Mouse (Mus musculus) liver, postnatal 0 days (tissue): Measurements from ENCODE around the gene Onecut3. TPM values are rescaled to one million over a fixed set of nuclear protein-coding genes. Genes with fewer than 3 reads are reported as not detected.
A peak's percentile ranks its signal among the peaks of the same experiment; 100 is the strongest.

Source experiments
- ATAC-seq: fragments of 200-750 bp; cut with Nextera tagmentation; 2 replicates; pipeline ENCODE4 v1.8.0; 2017; ENCODE audit warnings: mild to moderate bottlenecking, moderate library complexity
- DNase-seq: peaks from one replicate; pipeline ENCODE4 v3.0.0-alpha.2; 2016
- H3K27ac ChIP-seq: fragments of 300-500 bp; sonication (generic); 2 replicates; pipeline ENCODE4 v1.5.1; 2014; ENCODE audit warnings: antibody characterized with exemption, moderate library complexity, mild to moderate bottlenecking, low read depth
- H3K27me3 ChIP-seq: fragments of 300-500 bp; sonication (generic); 2 replicates; pipeline ENCODE4 v1.6.1; 2014; ENCODE audit warnings: low read length, control low read depth, mixed read lengths; ENCODE audit not compliant: insufficient read depth
- H3K36me3 ChIP-seq: fragments of 300-500 bp; sonication (generic); replicated peaks from 2 replicates; pipeline ENCODE4 v1.6.1; 2014; ENCODE audit warnings: mild to moderate bottlenecking, control low read depth, low read length, moderate library complexity, mixed read lengths; ENCODE audit not compliant: insufficient read depth
- H3K4me1 ChIP-seq: fragments of 300-500 bp; sonication (generic); 2 replicates; pipeline ENCODE4 v1.6.1; 2014; ENCODE audit warnings: antibody characterized with exemption, mild to moderate bottlenecking, control low read depth; ENCODE audit not compliant: insufficient read depth
- H3K4me2 ChIP-seq: fragments of 300-500 bp; sonication (generic); 2 replicates; pipeline ENCODE4 v1.6.1; 2014; ENCODE audit warnings: low read depth, mild to moderate bottlenecking, low read length, moderate library complexity, mixed read lengths
- H3K4me3 ChIP-seq: fragments of 300-500 bp; sonication (generic); 2 replicates; pipeline ENCODE4 v1.5.1; 2014; ENCODE audit warnings: low read depth, low read length
- H3K9ac ChIP-seq: fragments of 300-500 bp; sonication (generic); replicated peaks from 2 replicates; pipeline ENCODE4 v1.6.1; 2014; ENCODE audit warnings: mild to moderate bottlenecking, moderate library complexity
- H3K9me3 ChIP-seq: fragments of 300-500 bp; sonication (generic); 2 replicates; pipeline ENCODE4 v1.6.1; 2016; ENCODE audit warnings: mild to moderate bottlenecking, control low read depth, low read length, mixed read lengths
- CTCF ChIP-seq: sonication (generic); IDR thresholded peaks from 2 replicates; pipeline ENCODE4 v1.5.1; 2016; ENCODE audit warnings: antibody characterized with exemption, low read depth
- EP300 ChIP-seq: IDR thresholded peaks from 2 replicates; pipeline ENCODE4 v1.6.1; 2016; ENCODE audit warnings: antibody characterized with exemption, low read depth, mild to moderate bottlenecking
- WGBS: fragments of 180-500 bp; shearing (Covaris S2); extraction: QIAGEN DNeasy Blood & Tissue Kit; methylation state at CpG from one replicate; pipeline ENCODE4 v1.1.7; 2014; ENCODE audit not compliant: insufficient replicate concordance; 5-methylcytosine and 5-hydroxymethylcytosine counted together
- polyA plus RNA-seq: library from polyadenylated mRNA; unstranded; fragments of >200 nt; fragmentation: Nextera tagmentation; extraction: Ambion mirVana; gene quantifications from 2 replicates; pipeline ENCODE4 v1.2.1, GENCODE M21; 2015

The Onecut3 gene
- polyA plus RNA-seq, 1 experiment from 2014 or later = not detected

DNA sequence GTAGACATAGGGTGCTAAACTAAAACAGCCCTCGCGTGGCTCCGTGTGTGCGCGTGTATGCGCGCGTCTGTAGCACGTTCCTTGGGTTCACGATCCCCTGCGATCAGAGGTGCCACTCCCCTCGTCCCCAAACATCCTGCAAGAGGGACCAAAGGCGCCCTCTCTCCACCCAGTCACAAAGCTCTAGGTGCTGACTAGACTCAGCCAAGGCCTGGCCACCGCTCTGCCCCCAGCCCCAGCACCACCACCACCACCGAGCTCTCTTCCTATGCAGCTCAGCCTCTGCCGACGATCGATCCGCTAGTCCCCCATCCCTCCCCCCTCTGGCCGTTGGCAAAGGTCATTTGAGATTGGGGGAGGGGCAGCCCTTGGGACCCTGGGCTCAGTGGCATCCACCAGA lies 1.8 kb downstream of the Onecut3 start:
- no peak overlapping the region for H3K9ac ChIP-seq
- H3K27me3 ChIP-seq = peaks cover 97% of the 10 kb centered on the region
- no peak overlapping the region for H3K27ac ChIP-seq
- DNase-seq = no peak
- no peaks in the 10 kb centered on the region for H3K9me3 ChIP-seq
- no peaks in the 10 kb centered on the region for H3K36me3 ChIP-seq
- TF ChIP-seq CTCF (no peak), EP300 (no peak)
- no peak overlapping the region for H3K4me3 ChIP-seq
- 2% methylated on average over 19 of the region's 20 CpGs for WGBS
- H3K4me1 ChIP-seq = peaks cover 10% of the 10 kb centered on the region
- H3K4me2 ChIP-seq = 0 out of 2 replicates have a peak overlapping the region, but pooled peaks have one; percentile 15
- ATAC-seq = no peak

DNA sequence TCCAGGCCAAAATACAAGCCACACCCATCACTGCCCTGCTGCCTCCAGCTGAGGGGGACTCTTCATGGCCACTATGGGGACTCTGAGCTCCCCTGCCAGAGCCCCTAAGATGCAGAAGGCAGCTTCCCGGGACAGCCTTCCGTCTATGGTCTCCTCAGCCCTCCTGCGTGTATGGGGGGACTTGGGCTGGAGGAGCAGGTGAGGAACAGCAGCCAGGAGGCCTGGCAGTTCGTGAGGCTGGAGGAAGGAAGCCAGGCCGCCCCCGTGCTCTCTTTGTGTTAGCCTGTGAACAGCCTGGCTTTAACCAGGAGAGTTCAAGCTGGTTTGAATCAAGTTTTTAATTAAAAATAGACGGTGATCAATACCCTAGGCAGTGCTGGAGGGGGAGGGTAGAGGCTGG lies 7.7 kb downstream of the Onecut3 start:
- H3K27me3 ChIP-seq = peaks cover 86% of the 10 kb centered on the region
- 10% methylated on average over 7 of the region's 7 CpGs for WGBS
- H3K36me3 ChIP-seq = no peaks in the 10 kb centered on the region
- no peaks in the 10 kb centered on the region for H3K4me1 ChIP-seq
- H3K27ac ChIP-seq = no peak overlapping the region
- H3K9me3 ChIP-seq = no peaks in the 10 kb centered on the region
- no peak for DNase-seq
- no peak overlapping the region for H3K9ac ChIP-seq
- no peak overlapping the region for H3K4me3 ChIP-seq
- H3K4me2 ChIP-seq = no peak overlapping the region
- ATAC-seq = no peak
- TF ChIP-seq EP300 (no peak), CTCF (no peak)

DNA sequence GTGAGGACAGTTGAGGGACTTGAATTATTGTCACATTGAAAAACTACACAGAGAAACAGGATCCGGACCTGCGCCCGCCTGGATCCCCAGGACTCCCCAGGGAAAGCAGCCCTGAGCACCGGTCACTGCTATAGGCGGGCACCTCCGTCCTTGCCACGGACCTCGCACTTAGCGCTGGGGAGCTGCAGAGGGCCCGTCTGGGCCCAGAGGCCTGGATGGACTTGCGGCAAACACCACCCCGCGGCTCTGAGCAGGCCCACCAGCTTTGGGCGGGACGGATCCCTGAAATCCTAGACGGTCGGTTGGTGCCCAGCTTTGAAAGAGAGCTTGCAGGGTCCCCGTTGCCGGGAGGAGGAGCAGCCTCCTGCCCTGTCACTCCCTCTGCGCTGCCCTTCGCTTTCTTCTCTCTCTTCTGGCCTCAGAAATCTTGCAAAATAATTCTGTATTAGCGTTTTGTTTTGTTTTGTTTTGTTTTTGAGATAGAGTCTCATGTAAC lies 8.2 kb downstream of the Onecut3 start:
- H3K9ac ChIP-seq = no peak overlapping the region
- no peaks in the 10 kb centered on the region for H3K4me1 ChIP-seq
- H3K9me3 ChIP-seq = no peaks in the 10 kb centered on the region
- ATAC-seq = no peak
- H3K4me2 ChIP-seq = no peak overlapping the region
- H3K36me3 ChIP-seq = no peaks in the 10 kb centered on the region
- H3K4me3 ChIP-seq = no peak overlapping the region
- H3K27me3 ChIP-seq = peaks cover 86% of the 10 kb centered on the region
- no peak overlapping the region for H3K27ac ChIP-seq
- 11% methylated on average over 22 of the region's 22 CpGs for WGBS
- no peak for DNase-seq
- TF ChIP-seq EP300 (no peak), CTCF (no peak)

DNA sequence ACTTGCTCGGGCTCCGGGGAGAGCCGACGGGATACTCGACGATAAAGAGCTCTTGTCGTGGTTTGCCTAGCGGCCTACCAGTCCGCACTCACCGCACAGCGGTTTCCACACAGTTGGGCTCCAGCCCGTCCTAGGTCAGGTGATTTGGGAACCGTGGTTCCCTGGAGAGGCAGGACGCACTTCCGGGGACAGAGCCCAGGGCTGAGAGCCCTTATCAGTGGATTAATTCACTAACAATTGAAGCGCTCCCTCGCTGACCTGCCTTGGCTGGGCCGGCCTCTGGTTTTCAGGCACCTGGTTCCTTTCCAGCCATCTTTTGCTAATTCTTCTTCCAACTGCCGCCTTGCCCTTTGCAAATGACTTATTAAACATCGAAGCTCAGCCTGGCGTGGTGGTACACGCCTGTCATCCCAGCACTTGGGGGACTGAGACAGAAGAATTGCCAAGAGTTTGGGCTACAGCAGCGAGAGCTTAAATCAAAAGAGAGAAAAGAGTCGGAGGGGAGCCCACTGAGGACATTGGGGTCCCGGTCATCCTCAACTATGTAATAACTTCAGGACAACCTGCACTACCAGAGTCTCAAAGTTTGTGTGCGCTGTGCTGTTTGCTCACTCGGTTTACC lies 9.1 kb downstream of the Onecut3 start:
- WGBS = 4% methylated on average over 27 of the region's 27 CpGs
- DNase-seq = peak; percentile 32
- Histone ChIP-seq H3K4me1 (no peaks in the 10 kb centered on the region), H3K27ac (no peak overlapping the region), H3K4me2 (no peak overlapping the region), H3K4me3 (peak overlapping the region; percentile 3; the same call in 1 of the 2 replicates), H3K36me3 (no peaks in the 10 kb centered on the region), H3K27me3 (peaks cover 83% of the 10 kb centered on the region), H3K9me3 (no peaks in the 10 kb centered on the region), H3K9ac (no peak overlapping the region)
- peak; percentile 67 for ATAC-seq
- TF ChIP-seq EP300 (no peak), CTCF (no peak)

DNA sequence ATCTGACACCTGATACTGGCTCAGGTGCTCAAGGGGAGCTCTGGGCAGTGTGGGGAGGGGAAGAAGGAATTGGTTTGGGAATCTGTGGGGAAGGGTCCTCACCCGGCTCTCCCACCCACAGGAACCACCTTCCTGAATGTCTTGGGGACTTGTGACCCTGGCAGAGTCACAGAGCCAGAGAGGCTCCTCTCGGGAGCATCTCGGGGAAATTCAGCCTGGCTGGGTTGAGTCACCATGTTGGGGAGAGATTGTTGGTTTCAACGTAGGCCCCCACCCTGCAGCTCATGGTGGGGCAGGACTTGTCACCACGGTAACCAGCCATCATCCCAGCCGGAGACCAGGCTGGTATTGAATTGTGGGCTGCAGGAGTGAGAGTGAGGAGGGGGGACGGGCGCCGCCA lies 10.1 kb downstream of the Onecut3 start:
- H3K4me1 ChIP-seq = peaks cover 2% of the 10 kb centered on the region; the same call in 1 of the 2 replicates
- H3K4me3 ChIP-seq = no peak overlapping the region
- no peak overlapping the region for H3K27ac ChIP-seq
- no peak overlapping the region for H3K4me2 ChIP-seq
- peaks cover 76% of the 10 kb centered on the region for H3K27me3 ChIP-seq
- no peak overlapping the region for H3K9ac ChIP-seq
- WGBS = 15% methylated on average over 9 of the region's 9 CpGs
- no peaks in the 10 kb centered on the region for H3K36me3 ChIP-seq
- TF ChIP-seq CTCF (no peak), EP300 (no peak)
- H3K9me3 ChIP-seq = no peaks in the 10 kb centered on the region
- ATAC-seq (no peak), DNase-seq (no peak)

DNA sequence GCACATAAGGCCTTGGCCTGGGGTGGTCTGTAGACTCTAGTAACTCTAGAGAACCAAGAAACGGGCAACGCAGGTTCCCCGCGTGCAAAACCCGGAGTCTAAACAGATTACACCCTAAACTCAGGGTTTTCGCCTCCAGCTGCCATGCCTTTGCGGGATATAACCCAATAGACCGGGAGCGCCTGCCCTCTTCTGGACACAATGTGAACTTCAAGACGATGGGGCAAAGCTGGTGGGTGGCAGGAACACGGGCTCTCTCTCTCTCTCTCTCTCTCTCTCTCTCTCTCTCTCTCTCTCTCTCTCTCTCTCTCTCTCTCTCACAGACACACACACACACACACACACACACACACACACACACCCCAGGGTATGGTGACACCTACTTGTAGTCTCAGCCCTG lies 11.6 kb downstream of the Onecut3 start:
- WGBS = 2% methylated on average over 11 of the region's 11 CpGs
- Histone ChIP-seq H3K27me3 (peaks cover 71% of the 10 kb centered on the region), H3K4me2 (no peak overlapping the region)

More for the DNA sequence above, 11.6 kb downstream of the Onecut3 start:
- Histone ChIP-seq H3K4me1 (peaks cover 5% of the 10 kb centered on the region; the same call in 1 of the 2 replicates), H3K36me3 (no peaks in the 10 kb centered on the region), H3K9me3 (no peaks in the 10 kb centered on the region), H3K4me3 (no peak overlapping the region), H3K9ac (no peak overlapping the region), H3K27ac (no peak overlapping the region)
- ATAC-seq (peak; percentile 43; the same call in 1 of the 2 replicates), DNase-seq (peak; percentile 85)
- TF ChIP-seq EP300 (no peak), CTCF (peak; percentile 86)
